Mouse (Mus musculus) myocyte (in vitro differentiated cells): Measurements from ENCODE around the gene Pdzd2.

Source experiments
- MAX ChIP-seq: IDR thresholded peaks from one replicate; pipeline ENCODE4 v1.6.1; 2011; ENCODE audit warnings: low read depth, mild to moderate bottlenecking, control low read depth
- POLR2A ChIP-seq: IDR thresholded peaks from one replicate; pipeline ENCODE4 v1.6.1; 2011; ENCODE audit warnings: low read depth, mild to moderate bottlenecking, control low read depth, moderate library complexity; ENCODE audit not compliant: insufficient read length
- USF1 ChIP-seq: IDR thresholded peaks from one replicate; pipeline ENCODE4 v1.6.1; 2011; ENCODE audit warnings: low read depth, mild to moderate bottlenecking, control low read depth, moderate library complexity

- TF ChIP-seq MAX (no peak), USF1 (no peak), POLR2A (no peak)
These were observed 197.4 kb downstream of the Pdzd2 start for GRCm38 (mm10) chr15:12542316-12542715.
